Mouse (Mus musculus) lung, postnatal 0 days (tissue): Measurements from ENCODE around the gene Cd164l2. TPM values are rescaled to one million over a fixed set of nuclear protein-coding genes. Genes with fewer than 3 reads are reported as not detected.

ENCODE experiments used
- ATAC-seq: fragments of 200-750 bp; cut with Nextera tagmentation; 2 replicates; pipeline ENCODE4 v1.8.0; 2017; ENCODE audit warnings: moderate library complexity
- DNase-seq: peaks from one replicate; pipeline ENCODE4 v3.0.0-alpha.2; 2016; ENCODE audit warnings: low spot score
- H3K27ac ChIP-seq: fragments of 300-500 bp; sonication (generic); 2 replicates; pipeline ENCODE4 v1.5.1; 2014; ENCODE audit warnings: antibody characterized with exemption, mild to moderate bottlenecking, low read length, mixed read lengths
- H3K27me3 ChIP-seq: fragments of 300-500 bp; sonication (generic); replicated peaks from 2 replicates; pipeline ENCODE4 v1.6.1; 2014; ENCODE audit warnings: low read length, mixed read lengths; ENCODE audit not compliant: insufficient read depth
- H3K36me3 ChIP-seq: fragments of 300-500 bp; sonication (generic); 2 replicates; pipeline ENCODE4 v1.6.1; 2014; ENCODE audit warnings: low read length, mixed read lengths; ENCODE audit not compliant: insufficient read depth
- H3K4me1 ChIP-seq: fragments of 300-500 bp; sonication (generic); 2 replicates; pipeline ENCODE4 v1.6.1; 2014; ENCODE audit warnings: antibody characterized with exemption, low read depth, low read length, mixed read lengths; ENCODE audit not compliant: insufficient read depth
- H3K4me2 ChIP-seq: fragments of 300-500 bp; sonication (generic); replicated peaks from 2 replicates; pipeline ENCODE4 v1.6.1; 2014; ENCODE audit warnings: low read depth, mild to moderate bottlenecking, low read length, moderate library complexity, mixed read lengths
- H3K4me3 ChIP-seq: fragments of 300-500 bp; sonication (generic); 2 replicates; pipeline ENCODE4 v1.5.1; 2014; ENCODE audit warnings: low read depth, low read length
- H3K9ac ChIP-seq: fragments of 300-500 bp; sonication (generic); replicated peaks from 2 replicates; pipeline ENCODE4 v1.6.1; 2014; ENCODE audit warnings: low read depth, mild to moderate bottlenecking
- H3K9me3 ChIP-seq: fragments of 300-500 bp; sonication (generic); 2 replicates; pipeline ENCODE4 v1.6.1; 2016; ENCODE audit warnings: low read length, mixed read lengths
- CTCF ChIP-seq: IDR thresholded peaks from 2 replicates; pipeline ENCODE4 v1.5.1; 2016; ENCODE audit warnings: antibody characterized with exemption, mild to moderate bottlenecking
- EP300 ChIP-seq: IDR thresholded peaks from 2 replicates; pipeline ENCODE4 v1.6.1; 2016; ENCODE audit warnings: antibody characterized with exemption, mild to moderate bottlenecking, control low read depth
- WGBS: fragments of 180-500 bp; shearing (Covaris S2); extraction: QIAGEN DNeasy Blood & Tissue Kit; methylation state at CpG from one replicate; pipeline ENCODE4 v1.1.7; 2014; 5-methylcytosine and 5-hydroxymethylcytosine counted together
- polyA plus RNA-seq: library from polyadenylated mRNA; unstranded; fragments of >200 nt; fragmentation: Nextera tagmentation; extraction: Ambion mirVana; gene quantifications from 2 replicates; pipeline ENCODE4 v1.2.1, GENCODE M21; 2015

Gene Cd164l2
- polyA plus RNA-seq, 1 experiment from 2014 or later: 10.3 TPM

- H3K4me3 ChIP-seq: no peak overlapping the region
- 59% methylated on average over 6 of the region's 6 CpGs for WGBS
- ATAC-seq: no peak
- TF ChIP-seq EP300 (no peak), CTCF (no peak)
- H3K27ac ChIP-seq: no peak overlapping the region
- peaks cover 13% of the 10 kb centered on the region for H3K36me3 ChIP-seq
- DNase-seq: no peak
- H3K4me2 ChIP-seq: no peak overlapping the region
- H3K9ac ChIP-seq: no peak overlapping the region
- no peaks in the 10 kb centered on the region for H3K9me3 ChIP-seq
- peaks cover 28% of the 10 kb centered on the region; the same call in 1 of the 2 replicates for H3K27me3 ChIP-seq
- H3K4me1 ChIP-seq: peaks cover 7% of the 10 kb centered on the region; the same call in 1 of the 2 replicates
Measured at GRCm38 (mm10) chr4:133255392-133255791, 43.5 kb downstream of the Cd164l2 start.

GRCm38 (mm10) chr4:133256820-133257219, 44.9 kb downstream of the Cd164l2 start:
- ATAC-seq: peak; percentile 67
- Histone ChIP-seq H3K36me3 (peaks cover 2% of the 10 kb centered on the region; the same call in 1 of the 2 replicates), H3K4me1 (no peaks in the 10 kb centered on the region), H3K27ac (no peak overlapping the region), H3K4me2 (peak overlapping the region; percentile 46), H3K9ac (no peak overlapping the region), H3K27me3 (peaks cover 15% of the 10 kb centered on the region; the same call in 1 of the 2 replicates), H3K9me3 (no peaks in the 10 kb centered on the region), H3K4me3 (no peak overlapping the region)
- TF ChIP-seq CTCF (no peak), EP300 (no peak)
- 18% methylated on average over 23 of the region's 24 CpGs for WGBS
- DNase-seq: peak; percentile 42

- no peak overlapping the region for H3K27ac ChIP-seq
- no peak overlapping the region for H3K9ac ChIP-seq
- WGBS: 34% methylated on average over 12 of the region's 12 CpGs
- no peaks in the 10 kb centered on the region for H3K36me3 ChIP-seq
- no peaks in the 10 kb centered on the region for H3K4me1 ChIP-seq
- H3K9me3 ChIP-seq: no peaks in the 10 kb centered on the region
- H3K4me2 ChIP-seq: peak overlapping the region; percentile 46
- peak; percentile 57 for ATAC-seq
- H3K4me3 ChIP-seq: no peak overlapping the region
- H3K27me3 ChIP-seq: peaks cover 11% of the 10 kb centered on the region; the same call in 1 of the 2 replicates
- DNase-seq: peak; percentile 48
- TF ChIP-seq CTCF (no peak), EP300 (no peak)
Measured at GRCm38 (mm10) chr4:133257230-133257629, 45.3 kb downstream of the Cd164l2 start.

GRCm38 (mm10) chr4:133257798-133258408, 46.0 kb downstream of the Cd164l2 start:
- ATAC-seq (no peak), DNase-seq (no peak)
- Histone ChIP-seq H3K4me3 (no peak overlapping the region), H3K36me3 (no peaks in the 10 kb centered on the region), H3K9me3 (no peaks in the 10 kb centered on the region), H3K4me1 (no peaks in the 10 kb centered on the region), H3K4me2 (no peak overlapping the region), H3K27me3 (peaks cover 10% of the 10 kb centered on the region; the same call in 1 of the 2 replicates), H3K9ac (no peak overlapping the region), H3K27ac (no peak overlapping the region)
- TF ChIP-seq CTCF: no peak
- no peak for TF ChIP-seq EP300
- 71% methylated on average over 11 of the region's 12 CpGs for WGBS

- Histone ChIP-seq H3K4me1 (no peaks in the 10 kb centered on the region), H3K4me2 (no peak overlapping the region), H3K9ac (no peak overlapping the region), H3K4me3 (no peak overlapping the region), H3K9me3 (no peaks in the 10 kb centered on the region), H3K27me3 (peaks cover 2% of the 10 kb centered on the region; the same call in 1 of the 2 replicates), H3K27ac (no peak overlapping the region), H3K36me3 (peaks cover 8% of the 10 kb centered on the region)
- ATAC-seq (no peak), DNase-seq (no peak)
- TF ChIP-seq CTCF: no peak
- TF ChIP-seq EP300: no peak
- WGBS: 47% methylated on average over 10 of the region's 10 CpGs
Measured at GRCm38 (mm10) chr4:133261641-133262374, 49.9 kb downstream of the Cd164l2 start.

GRCm38 (mm10) chr4:133262375-133262765, 50.4 kb downstream of the Cd164l2 start:
- Histone ChIP-seq H3K4me2 (no peak overlapping the region), H3K9ac (no peak overlapping the region; the same call in 1 of the 2 replicates), H3K4me3 (no peak overlapping the region), H3K9me3 (no peaks in the 10 kb centered on the region), H3K27me3 (no peaks in the 10 kb centered on the region), H3K27ac (no peak overlapping the region), H3K36me3 (peaks cover 13% of the 10 kb centered on the region), H3K4me1 (no peaks in the 10 kb centered on the region)
- TF ChIP-seq CTCF: no peak
- TF ChIP-seq EP300: no peak
- WGBS: 66% methylated on average over 7 of the region's 7 CpGs
- DNase-seq: no peak
- no peak for ATAC-seq
